Mouse (Mus musculus): Measurements from ENCODE around the gene Pax8.

- TF ChIP-seq CTCF (conservative IDR thresholded peaks at IDR 0.05; ENCODE audit: insufficient read depth, insufficient read length, low read depth, low read length) (no peak), POLR2A (IDR thresholded peaks at IDR 0.05; ENCODE audit: low read depth, low read length) (no peak)
Measured at GRCm38 (mm10) chr2:24469102-24469501, 6.3 kb downstream of the Pax8 start.
